Mouse (Mus musculus) lung, postnatal 0 days (tissue): ENCODE results near the gene Prkca. TPM values are rescaled to one million over a fixed set of nuclear protein-coding genes. Genes with fewer than 3 reads are reported as not detected.

Experiments used
- ATAC-seq: fragments of 200-750 bp; cut with Nextera tagmentation; 2 replicates; pipeline ENCODE4 v1.8.0; 2017; ENCODE audit warnings: moderate library complexity
- DNase-seq: peaks from one replicate; pipeline ENCODE4 v3.0.0-alpha.2; 2016; ENCODE audit warnings: low spot score
- H3K27ac ChIP-seq: fragments of 300-500 bp; sonication (generic); 2 replicates; pipeline ENCODE4 v1.5.1; 2014; ENCODE audit warnings: antibody characterized with exemption, mild to moderate bottlenecking, low read length, mixed read lengths
- H3K27me3 ChIP-seq: fragments of 300-500 bp; sonication (generic); replicated peaks from 2 replicates; pipeline ENCODE4 v1.6.1; 2014; ENCODE audit warnings: low read length, mixed read lengths; ENCODE audit not compliant: insufficient read depth
- H3K36me3 ChIP-seq: fragments of 300-500 bp; sonication (generic); 2 replicates; pipeline ENCODE4 v1.6.1; 2014; ENCODE audit warnings: low read length, mixed read lengths; ENCODE audit not compliant: insufficient read depth
- H3K4me1 ChIP-seq: fragments of 300-500 bp; sonication (generic); 2 replicates; pipeline ENCODE4 v1.6.1; 2014; ENCODE audit warnings: antibody characterized with exemption, low read depth, low read length, mixed read lengths; ENCODE audit not compliant: insufficient read depth
- H3K4me2 ChIP-seq: fragments of 300-500 bp; sonication (generic); replicated peaks from 2 replicates; pipeline ENCODE4 v1.6.1; 2014; ENCODE audit warnings: low read depth, mild to moderate bottlenecking, low read length, moderate library complexity, mixed read lengths
- H3K4me3 ChIP-seq: fragments of 300-500 bp; sonication (generic); 2 replicates; pipeline ENCODE4 v1.5.1; 2014; ENCODE audit warnings: low read depth, low read length
- H3K9ac ChIP-seq: fragments of 300-500 bp; sonication (generic); replicated peaks from 2 replicates; pipeline ENCODE4 v1.6.1; 2014; ENCODE audit warnings: low read depth, mild to moderate bottlenecking
- H3K9me3 ChIP-seq: fragments of 300-500 bp; sonication (generic); 2 replicates; pipeline ENCODE4 v1.6.1; 2016; ENCODE audit warnings: low read length, mixed read lengths
- CTCF ChIP-seq: IDR thresholded peaks from 2 replicates; pipeline ENCODE4 v1.5.1; 2016; ENCODE audit warnings: antibody characterized with exemption, mild to moderate bottlenecking
- EP300 ChIP-seq: IDR thresholded peaks from 2 replicates; pipeline ENCODE4 v1.6.1; 2016; ENCODE audit warnings: antibody characterized with exemption, mild to moderate bottlenecking, control low read depth
- WGBS: fragments of 180-500 bp; shearing (Covaris S2); extraction: QIAGEN DNeasy Blood & Tissue Kit; methylation state at CpG from one replicate; pipeline ENCODE4 v1.1.7; 2014; 5-methylcytosine and 5-hydroxymethylcytosine counted together
- polyA plus RNA-seq: library from polyadenylated mRNA; unstranded; fragments of >200 nt; fragmentation: Nextera tagmentation; extraction: Ambion mirVana; gene quantifications from 2 replicates; pipeline ENCODE4 v1.2.1, GENCODE M21; 2015

Gene Prkca
- polyA plus RNA-seq, 1 experiment from 2014 or later, result 4.0 TPM

DNA sequence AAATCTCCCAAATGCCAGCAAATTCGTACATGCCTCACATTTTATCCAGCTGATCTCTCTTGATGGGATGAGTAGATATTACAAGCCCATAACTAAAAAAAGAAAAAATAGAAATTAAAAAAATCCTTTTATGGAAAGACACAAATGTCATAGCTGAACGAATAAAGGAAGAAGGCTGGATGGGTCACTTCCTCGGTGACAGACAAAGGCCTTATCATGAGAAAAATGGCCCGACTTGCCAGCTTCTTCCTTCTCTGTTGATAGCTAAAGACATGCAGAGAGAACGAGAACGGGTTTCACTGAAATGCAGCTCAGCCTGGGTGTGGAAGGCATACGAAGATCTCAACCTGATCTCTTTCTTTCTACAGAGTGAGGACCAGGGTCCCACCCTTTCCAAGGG, 23.2 kb downstream of the Prkca start:
- TF ChIP-seq CTCF (no peak), EP300 (no peak)
- ATAC-seq, result no peak
- WGBS, result 67% methylated on average over 7 of the region's 7 CpGs
- H3K4me3 ChIP-seq, result no peak overlapping the region
- DNase-seq, result no peak
- H3K4me2 ChIP-seq, result no peak overlapping the region
- H3K9me3 ChIP-seq, result no peaks in the 10 kb centered on the region
- no peak overlapping the region for H3K9ac ChIP-seq
- H3K4me1 ChIP-seq, result no peaks in the 10 kb centered on the region
- no peaks in the 10 kb centered on the region for H3K36me3 ChIP-seq
- H3K27me3 ChIP-seq, result no peaks in the 10 kb centered on the region
- H3K27ac ChIP-seq, result no peak overlapping the region

DNA sequence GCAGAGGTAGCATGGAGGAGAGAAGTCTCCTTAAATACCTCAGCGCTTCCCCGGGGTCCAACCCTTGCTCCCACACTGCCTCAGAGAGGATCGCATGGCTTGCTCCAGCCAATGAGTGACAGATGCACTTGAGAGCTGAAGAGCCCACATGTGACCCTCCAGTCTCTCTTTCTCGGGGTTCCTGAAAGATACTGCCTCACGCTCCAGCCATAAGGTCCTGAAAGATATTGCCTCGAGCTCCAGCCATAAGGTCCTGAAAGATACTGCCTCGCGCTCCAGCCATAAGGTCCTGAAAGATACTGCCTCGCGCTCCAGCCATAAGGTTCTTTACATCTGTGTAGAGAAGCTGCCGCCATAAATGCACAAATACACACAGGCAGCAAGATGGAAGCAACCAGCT, 24.6 kb downstream of the Prkca start:
- ATAC-seq, result no peak
- Histone ChIP-seq H3K9me3 (no peaks in the 10 kb centered on the region), H3K4me3 (no peak overlapping the region), H3K36me3 (no peaks in the 10 kb centered on the region), H3K27ac (no peak overlapping the region), H3K9ac (no peak overlapping the region), H3K4me1 (no peaks in the 10 kb centered on the region), H3K27me3 (no peaks in the 10 kb centered on the region), H3K4me2 (no peak overlapping the region)
- DNase-seq, result no peak
- 82% methylated on average over 11 of the region's 11 CpGs for WGBS
- TF ChIP-seq CTCF, result no peak
- TF ChIP-seq EP300, result no peak

DNA sequence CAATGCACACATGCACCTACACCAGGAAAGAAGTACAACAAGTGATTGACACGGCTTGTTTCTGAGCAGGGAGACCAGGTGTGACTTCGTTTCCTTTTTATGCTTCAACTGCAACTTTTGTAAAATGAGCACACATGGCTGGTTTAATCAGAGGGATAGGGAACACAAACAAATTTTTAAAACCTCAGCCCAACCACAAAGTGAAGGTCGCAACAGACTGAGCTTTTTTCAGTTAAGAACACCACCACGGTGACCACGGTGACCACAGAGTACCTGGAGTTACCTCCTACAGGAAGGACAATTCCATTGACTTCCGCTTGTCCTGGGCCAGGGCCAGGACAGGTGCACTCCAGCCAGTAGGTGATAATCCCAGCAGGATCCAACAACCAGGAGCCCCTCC, 25.9 kb downstream of the Prkca start:
- 63% methylated on average over 6 of the region's 6 CpGs for WGBS
- no peaks in the 10 kb centered on the region for H3K4me1 ChIP-seq
- no peak for ATAC-seq

DNA sequence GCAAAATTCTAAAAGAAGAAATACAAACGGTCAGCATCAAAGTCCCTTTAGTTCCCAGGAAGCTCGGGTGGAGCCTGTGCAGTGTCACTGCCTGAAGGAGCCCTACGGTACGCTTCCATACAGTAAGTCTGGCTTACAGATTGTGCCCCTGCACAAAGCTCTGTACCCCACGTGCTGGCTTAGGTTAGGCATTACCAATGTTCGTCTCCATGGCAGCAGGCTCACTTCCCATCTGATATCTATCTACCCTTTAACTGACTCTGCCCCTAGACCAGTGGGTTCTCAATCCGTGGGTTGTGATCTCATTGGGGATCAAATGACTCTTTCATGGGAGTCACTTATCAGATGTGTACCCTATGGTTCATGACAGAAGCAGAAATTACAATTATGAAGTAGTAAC, 28.0 kb downstream of the Prkca start:
- H3K4me1 ChIP-seq, result no peaks in the 10 kb centered on the region
- no peaks in the 10 kb centered on the region for H3K27me3 ChIP-seq
- DNase-seq (no peak), ATAC-seq (no peak)
- H3K9ac ChIP-seq, result no peak overlapping the region
- no peaks in the 10 kb centered on the region for H3K36me3 ChIP-seq
- no peak overlapping the region for H3K4me3 ChIP-seq
- H3K9me3 ChIP-seq, result no peaks in the 10 kb centered on the region
- 76% methylated on average over 7 of the region's 7 CpGs for WGBS
- TF ChIP-seq CTCF (no peak), EP300 (no peak)
- no peak overlapping the region for H3K27ac ChIP-seq
- H3K4me2 ChIP-seq, result no peak overlapping the region

More for the DNA sequence above, 25.9 kb downstream of the Prkca start:
- Histone ChIP-seq H3K4me2 (no peak overlapping the region), H3K9ac (no peak overlapping the region), H3K27ac (no peak overlapping the region), H3K9me3 (no peaks in the 10 kb centered on the region), H3K27me3 (no peaks in the 10 kb centered on the region), H3K4me3 (no peak overlapping the region), H3K36me3 (no peaks in the 10 kb centered on the region)
- DNase-seq, result no peak
- TF ChIP-seq EP300 (no peak), CTCF (no peak)

DNA sequence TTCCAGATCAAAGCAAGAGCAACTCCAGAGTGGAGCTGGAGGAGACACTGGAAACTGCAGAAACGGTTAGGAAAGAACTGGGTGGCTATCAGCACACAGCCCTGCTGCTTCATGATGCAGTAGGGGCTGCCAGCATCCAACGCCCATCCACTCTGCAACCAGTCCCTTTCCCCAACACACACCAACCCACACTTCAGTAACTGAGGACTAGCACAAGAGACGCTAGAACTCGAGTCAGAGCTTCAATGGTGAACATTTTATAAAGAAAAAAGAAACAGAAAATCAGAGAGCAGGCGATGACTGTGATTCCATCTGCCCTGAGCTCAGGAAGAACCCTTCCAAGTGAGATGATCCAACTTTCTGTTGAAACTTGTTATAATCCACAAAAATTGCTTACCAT, 31.2 kb downstream of the Prkca start:
- TF ChIP-seq EP300 (no peak), CTCF (no peak)
- no peak overlapping the region for H3K4me2 ChIP-seq
- H3K4me3 ChIP-seq, result no peak overlapping the region
- H3K27me3 ChIP-seq, result no peaks in the 10 kb centered on the region
- no peak overlapping the region for H3K27ac ChIP-seq
- no peak overlapping the region for H3K9ac ChIP-seq
- H3K36me3 ChIP-seq, result no peaks in the 10 kb centered on the region
- 62% methylated on average over 5 of the region's 5 CpGs for WGBS
- no peak for DNase-seq
- no peaks in the 10 kb centered on the region for H3K9me3 ChIP-seq
- H3K4me1 ChIP-seq, result no peaks in the 10 kb centered on the region; the same call in 1 of the 2 replicates
- ATAC-seq, result no peak

DNA sequence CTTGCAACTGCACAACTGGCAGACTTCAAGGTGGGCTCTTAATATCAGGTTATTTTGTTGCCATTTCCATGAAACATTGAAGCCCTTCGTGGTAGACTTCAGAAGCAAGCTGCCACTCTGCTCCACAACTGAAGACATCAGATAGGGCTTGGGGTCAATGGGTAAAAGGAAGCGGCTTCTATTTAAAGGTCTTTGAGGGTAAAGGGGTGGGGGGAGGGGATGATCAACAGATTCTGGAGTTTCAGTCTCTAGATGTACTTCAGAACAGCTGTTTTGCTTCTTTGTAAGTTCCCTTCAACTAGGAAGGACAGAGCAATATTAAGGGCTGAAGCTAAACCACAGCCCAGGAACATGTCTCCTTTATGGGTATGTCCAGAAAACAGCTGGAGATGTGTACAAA, 31.8 kb downstream of the Prkca start:
- Histone ChIP-seq H3K4me3 (no peak overlapping the region), H3K9me3 (no peaks in the 10 kb centered on the region), H3K4me2 (no peak overlapping the region), H3K36me3 (no peaks in the 10 kb centered on the region), H3K9ac (no peak overlapping the region), H3K27me3 (no peaks in the 10 kb centered on the region), H3K4me1 (no peaks in the 10 kb centered on the region; the same call in 1 of the 2 replicates), H3K27ac (no peak overlapping the region)
- no peak for DNase-seq
- 63% methylated on average over 2 of the region's 2 CpGs for WGBS
- TF ChIP-seq EP300, result no peak
- no peak for TF ChIP-seq CTCF
- no peak for ATAC-seq

DNA sequence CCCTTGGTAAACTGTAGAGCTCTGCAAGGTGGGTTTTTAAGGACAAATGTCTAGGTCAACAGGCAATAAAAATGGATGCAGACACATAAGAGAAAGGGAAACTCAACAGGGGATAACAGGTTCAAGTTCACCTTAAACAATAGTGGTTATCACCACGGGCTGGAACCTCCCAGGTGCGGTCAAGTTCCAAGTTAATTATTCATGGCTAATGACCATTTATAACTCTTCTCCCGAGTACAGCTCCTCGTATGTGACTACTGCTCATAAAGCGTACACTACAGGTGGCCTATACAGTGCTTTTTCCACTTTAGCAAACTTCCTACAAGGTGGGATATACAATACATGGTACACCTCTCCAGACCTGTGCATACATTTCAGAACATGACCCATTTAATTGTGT, 33.9 kb downstream of the Prkca start:
- Histone ChIP-seq H3K4me2 (no peak overlapping the region), H3K4me1 (no peaks in the 10 kb centered on the region; the same call in 1 of the 2 replicates), H3K9ac (no peak overlapping the region), H3K4me3 (no peak overlapping the region), H3K36me3 (no peaks in the 10 kb centered on the region), H3K27ac (no peak overlapping the region), H3K27me3 (no peaks in the 10 kb centered on the region), H3K9me3 (no peaks in the 10 kb centered on the region)
- ATAC-seq (no peak), DNase-seq (no peak)
- TF ChIP-seq EP300 (no peak), CTCF (no peak)
- 55% methylated on average over 5 of the region's 5 CpGs for WGBS
